Mouse (Mus musculus): Measurements from ENCODE around the gene Lmntd1. TPM values are rescaled to one million over a fixed set of nuclear protein-coding genes. Genes with fewer than 3 reads are reported as not detected.
A peak's percentile ranks its signal among the peaks of the same experiment; 100 is the strongest.

Lmntd1 gene
- polyA plus RNA-seq, 1 experiment from 2014 or later, result not detected

GRCm38 (mm10) chr6:145564671-145565070, 49.4 kb downstream of the Lmntd1 start:
- in situ Hi-C loops (cut with MboI; ENCODE audit: low pct_unique_long_range_greater_than_20kb), result no loop called here
- DNase-seq (ENCODE audit: low read depth, low spot score), result peak; percentile 58
- TF ChIP-seq CTCF (IDR thresholded peaks at IDR 0.05), result no peak
- POLR2A ChIA-PET, result no interaction called here
- CTCF ChIA-PET, result interaction anchor here (1.1 kb wide), 1 partner anchor 9 kb away, joined by 4 read pairs; no protein-coding TSS in a partner anchor
- ATAC-seq, result peak; percentile 96
- H3K27me3 ChIP-seq, result no peaks in the 10 kb centered on the region

- in situ Hi-C loops (cut with MboI; ENCODE audit: low pct_unique_long_range_greater_than_20kb), result no loop called here
- no peak for ATAC-seq
- TF ChIP-seq CTCF (IDR thresholded peaks at IDR 0.05), result no peak
Measured at GRCm38 (mm10) chr6:145557059-145557992, 56.8 kb downstream of the Lmntd1 start.

GRCm38 (mm10) chr6:145553226-145553625, 60.9 kb downstream of the Lmntd1 start:
- in situ Hi-C loops (cut with MboI; ENCODE audit: low pct_unique_long_range_greater_than_20kb), result no loop called here
- ATAC-seq (no peak), DNase-seq (ENCODE audit: low read depth, low spot score) (no peak)
- H3K27me3 ChIP-seq, result no peaks in the 10 kb centered on the region
- TF ChIP-seq CTCF (IDR thresholded peaks at IDR 0.05), result no peak
- ChIA-PET POLR2A (no interaction called here), CTCF (no interaction called here)

More at GRCm38 (mm10) chr6:145557059-145557992, 56.8 kb downstream of the Lmntd1 start:
- ChIA-PET POLR2A (no interaction called here), CTCF (no interaction called here)
- no peak for DNase-seq (ENCODE audit: low read depth, low spot score)
- no peaks in the 10 kb centered on the region for H3K27me3 ChIP-seq

- no peak for TF ChIP-seq CTCF (IDR thresholded peaks at IDR 0.05)
- H3K27me3 ChIP-seq, result no peaks in the 10 kb centered on the region
- DNase-seq (ENCODE audit: low read depth, low spot score) (no peak), ATAC-seq (no peak)
- ChIA-PET POLR2A (no interaction called here), CTCF (no interaction called here)
- in situ Hi-C loops (cut with MboI; ENCODE audit: low pct_unique_long_range_greater_than_20kb), result no loop called here
Measured at GRCm38 (mm10) chr6:145552817-145553216, 61.3 kb downstream of the Lmntd1 start.

- CTCF ChIA-PET, result no interaction called here
- POLR2A ChIA-PET, result interaction anchor here (0.6 kb wide), 1 partner anchor 1244 kb away, joined by 6 read pairs; no protein-coding TSS in a partner anchor
- no peak for ATAC-seq
- H3K27me3 ChIP-seq, result no peaks in the 10 kb centered on the region
- TF ChIP-seq CTCF (IDR thresholded peaks at IDR 0.05), result no peak
- no peak for DNase-seq (ENCODE audit: low read depth, low spot score)
- in situ Hi-C loops (cut with MboI; ENCODE audit: low pct_unique_long_range_greater_than_20kb), result no loop called here
Measured at GRCm38 (mm10) chr6:145550993-145551392, 63.1 kb downstream of the Lmntd1 start.

GRCm38 (mm10) chr6:145545927-145546641, 68.0 kb downstream of the Lmntd1 start:
- DNase-seq (ENCODE audit: low read depth, low spot score), result no peak
- ATAC-seq, result no peak
- CTCF ChIA-PET, result interaction anchor here (1.2 to 2.1 kb wide), 2 partner anchors 9 to 32 kb away, joined by 4 read pairs; no protein-coding TSS in a partner anchor
- no peaks in the 10 kb centered on the region for H3K27me3 ChIP-seq
- no peak for TF ChIP-seq CTCF (IDR thresholded peaks at IDR 0.05)
- POLR2A ChIA-PET, result interaction anchor here (0.7 kb wide), 1 partner anchor 180 kb away, joined by 4 read pairs; no protein-coding TSS in a partner anchor
- in situ Hi-C loops (cut with MboI; ENCODE audit: low pct_unique_long_range_greater_than_20kb), result no loop called here

GRCm38 (mm10) chr6:145544838-145545237, 69.3 kb downstream of the Lmntd1 start:
- in situ Hi-C loops (cut with MboI; ENCODE audit: low pct_unique_long_range_greater_than_20kb), result no loop called here
- CTCF ChIA-PET, result interaction anchor here (2.1 kb wide), 1 partner anchor 10 kb away, joined by 4 read pairs; no protein-coding TSS in a partner anchor
- TF ChIP-seq CTCF (IDR thresholded peaks at IDR 0.05), result no peak
- no peak for DNase-seq (ENCODE audit: low read depth, low spot score)
- POLR2A ChIA-PET, result no interaction called here
- no peaks in the 10 kb centered on the region for H3K27me3 ChIP-seq
- no peak for ATAC-seq

- ATAC-seq (no peak), DNase-seq (ENCODE audit: low read depth, low spot score) (no peak)
- no peak for TF ChIP-seq CTCF (IDR thresholded peaks at IDR 0.05)
- in situ Hi-C loops (cut with MboI; ENCODE audit: low pct_unique_long_range_greater_than_20kb), result no loop called here
- ChIA-PET POLR2A (no interaction called here), CTCF (interaction anchor here (2.1 kb wide), 1 partner anchor 11 kb away, joined by 4 read pairs; no protein-coding TSS in a partner anchor)
- no peaks in the 10 kb centered on the region for H3K27me3 ChIP-seq
Measured at GRCm38 (mm10) chr6:145544304-145544703, 69.8 kb downstream of the Lmntd1 start.

- ATAC-seq (no peak), DNase-seq (ENCODE audit: low read depth, low spot score) (no peak)
- ChIA-PET POLR2A (interaction anchor here (1.0 kb wide), 1 partner anchor 17 kb away, joined by 3 read pairs; no protein-coding TSS in a partner anchor), CTCF (no interaction called here)
- TF ChIP-seq CTCF (IDR thresholded peaks at IDR 0.05), result no peak
- in situ Hi-C loops (cut with MboI; ENCODE audit: low pct_unique_long_range_greater_than_20kb), result no loop called here
- H3K27me3 ChIP-seq, result no peaks in the 10 kb centered on the region
Measured at GRCm38 (mm10) chr6:145539568-145539859, 74.6 kb downstream of the Lmntd1 start.

- no peaks in the 10 kb centered on the region for H3K27me3 ChIP-seq
- CTCF ChIA-PET, result no interaction called here
- no peak for ATAC-seq
- no peak for TF ChIP-seq CTCF (IDR thresholded peaks at IDR 0.05)
- DNase-seq (ENCODE audit: low read depth, low spot score), result no peak
- POLR2A ChIA-PET, result interaction anchor here (1.0 kb wide), 1 partner anchor 16 kb away, joined by 3 read pairs; no protein-coding TSS in a partner anchor
- in situ Hi-C loops (cut with MboI; ENCODE audit: low pct_unique_long_range_greater_than_20kb), result no loop called here
Measured at GRCm38 (mm10) chr6:145538787-145539567, 75.1 kb downstream of the Lmntd1 start.

Data from Patski (cell line).